Mouse (Mus musculus): Measurements from ENCODE around the gene Ttf2. TPM values are rescaled to one million over a fixed set of nuclear protein-coding genes. Genes with fewer than 3 reads are reported as not detected.
A peak's percentile ranks its signal among the peaks of the same experiment; 100 is the strongest.

The Ttf2 gene
- 27.2 and 29.2 TPM in 2 replicates for polyA plus RNA-seq (2014; fragmentation: Nextera tagmentation; extraction: Ambion mirVana)

DNA sequence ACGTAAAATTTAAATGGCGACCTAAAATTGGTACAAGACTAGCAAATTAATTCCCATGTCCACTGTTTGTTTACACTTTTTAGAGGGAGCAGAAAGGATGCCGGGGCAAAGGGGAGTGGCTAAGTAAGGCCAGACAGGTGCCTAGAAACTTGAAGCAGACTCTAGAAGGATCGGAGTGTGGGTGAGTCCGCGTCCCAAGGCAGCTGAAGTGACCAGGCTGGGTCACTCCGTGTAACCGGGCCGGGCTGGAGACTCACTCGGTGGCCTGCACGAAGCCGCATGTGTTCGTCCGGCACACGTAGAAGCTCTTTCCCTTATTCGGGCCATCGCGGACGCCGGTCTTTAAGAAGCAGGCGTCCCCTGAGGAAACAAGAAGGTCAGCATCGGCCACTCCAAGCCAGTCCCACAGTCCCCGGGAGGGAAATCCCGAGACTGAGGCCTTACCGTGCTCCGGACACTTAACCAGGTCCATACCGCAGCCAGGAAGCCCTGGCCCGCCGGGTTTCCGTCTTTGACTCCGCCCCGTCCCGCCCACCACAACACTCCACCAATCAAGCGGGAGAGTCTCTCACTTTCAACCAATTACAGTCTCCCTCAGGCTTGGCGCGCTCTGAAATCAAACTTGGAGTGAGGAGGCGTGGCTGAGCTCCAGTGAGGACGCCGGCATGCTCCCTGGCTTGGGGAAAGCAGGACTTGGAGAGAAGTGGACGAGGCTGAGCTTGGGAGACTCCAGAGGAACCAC lies at the start of gene Ttf2:
Gene Ttf2, minus strand, starts transcription at position 488 of the 742 bp plus-strand sequence.
- peak within 1 kb of the TSS; percentile 78 for H3K4me2 ChIP-seq (ENCODE audit: low read depth, severe bottlenecking)
- ATAC-seq (ENCODE audit: insufficient number of reproducible peaks, low FRiP score, low TSS enrichment, low read depth) = peak; percentile 98

DNA sequence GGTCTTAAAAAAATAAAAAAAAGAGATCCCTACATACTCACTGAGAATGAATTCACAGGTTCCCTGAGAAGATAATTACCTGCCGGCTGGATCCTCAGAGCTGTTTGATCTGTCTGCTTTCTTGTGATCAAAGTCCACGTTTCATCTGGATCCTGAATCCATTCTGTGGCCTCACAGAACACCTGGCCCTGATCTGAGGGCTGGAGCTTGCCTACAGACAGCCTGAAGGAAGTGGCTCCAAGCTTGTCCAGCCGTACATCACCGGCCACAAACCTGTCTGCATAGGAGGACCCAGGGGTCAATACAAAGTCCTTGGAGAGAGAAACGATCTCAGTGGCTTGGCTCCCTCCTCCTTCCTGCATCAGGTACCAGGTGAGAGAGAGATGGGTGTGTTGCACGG lies 49.0 kb upstream of the Ttf2 start:
- Histone ChIP-seq H3K27ac (replicated peaks; ENCODE audit: low read depth, low read length) (no peak overlapping the region), H3K36me3 (ENCODE audit: control insufficient read depth, insufficient read depth, low read length) (no peaks in the 10 kb centered on the region), H3K4me1 (ENCODE audit: control insufficient read depth, insufficient read depth, low read length) (no peaks in the 10 kb centered on the region), H3K9ac (ENCODE audit: low read length) (no peak overlapping the region), H3K9me3 (ENCODE audit: control insufficient read depth, low read length) (no peaks in the 10 kb centered on the region), H3K4me3 (ENCODE audit: low read depth, low read length) (no peak overlapping the region), H3K4me2 (ENCODE audit: low read depth, severe bottlenecking) (no peak overlapping the region), H3K27me3 (ENCODE audit: control insufficient read depth, insufficient read depth, low read length) (no peaks in the 10 kb centered on the region)
- ATAC-seq (ENCODE audit: insufficient number of reproducible peaks, low FRiP score, low TSS enrichment, low read depth) (no peak), DNase-seq (ENCODE audit: low spot score) (no peak)
- WGBS = 81% methylated on average over 6 of the region's 6 CpGs

More for the DNA sequence above, at the start of gene Ttf2:
- Histone ChIP-seq H3K27me3 (ENCODE audit: control insufficient read depth, insufficient read depth, low read length) (no peaks in the 10 kb centered on the region), H3K4me3 (ENCODE audit: low read depth, low read length) (peak within 1 kb of the TSS; percentile 72), H3K9ac (ENCODE audit: low read length) (peak within 1 kb of the TSS; percentile 76), H3K4me1 (ENCODE audit: control insufficient read depth, insufficient read depth, low read length) (peaks cover 7% of the 10 kb centered on the region; the same call in 1 of the 2 replicates), H3K27ac (replicated peaks; ENCODE audit: low read depth, low read length) (peak within 1 kb of the TSS; percentile 58; the same call in 1 of the 2 replicates), H3K9me3 (ENCODE audit: control insufficient read depth, low read length) (no peaks in the 10 kb centered on the region), H3K36me3 (ENCODE audit: control insufficient read depth, insufficient read depth, low read length) (no peaks in the 10 kb centered on the region; the same call in 1 of the 2 replicates)
- peak; percentile 96 for DNase-seq (ENCODE audit: low spot score)
- under 1% methylated on average over 40 of the region's 40 CpGs for WGBS

DNA sequence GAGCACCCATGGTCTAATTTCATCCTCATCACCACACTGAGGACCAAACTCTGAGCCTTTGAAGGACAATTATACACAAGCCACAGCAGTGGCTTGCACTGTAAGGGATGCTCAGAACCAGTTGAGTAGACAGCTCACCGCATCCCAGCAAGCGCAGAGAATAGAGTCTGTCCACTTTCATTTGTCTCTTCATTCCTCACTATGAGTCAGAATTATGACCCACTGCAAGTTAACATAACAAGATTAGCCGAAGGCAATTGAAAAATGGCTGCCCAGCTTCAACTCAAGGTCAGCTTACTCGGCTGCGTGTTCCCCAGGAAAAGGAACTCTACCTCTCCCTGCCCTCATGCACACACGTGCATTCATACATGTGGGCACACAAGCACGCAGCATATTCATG lies 46.6 kb upstream of the Ttf2 start:
- Histone ChIP-seq H3K4me3 (ENCODE audit: low read depth, low read length) (no peak overlapping the region), H3K4me2 (ENCODE audit: low read depth, severe bottlenecking) (no peak overlapping the region), H3K4me1 (ENCODE audit: control insufficient read depth, insufficient read depth, low read length) (peaks cover 8% of the 10 kb centered on the region), H3K9ac (ENCODE audit: low read length) (no peak overlapping the region), H3K9me3 (ENCODE audit: control insufficient read depth, low read length) (no peaks in the 10 kb centered on the region), H3K36me3 (ENCODE audit: control insufficient read depth, insufficient read depth, low read length) (no peaks in the 10 kb centered on the region), H3K27me3 (ENCODE audit: control insufficient read depth, insufficient read depth, low read length) (no peaks in the 10 kb centered on the region), H3K27ac (replicated peaks; ENCODE audit: low read depth, low read length) (no peak overlapping the region)
- 91% methylated on average over 7 of the region's 7 CpGs for WGBS
- DNase-seq (ENCODE audit: low spot score) = no peak
- no peak for ATAC-seq (ENCODE audit: insufficient number of reproducible peaks, low FRiP score, low TSS enrichment, low read depth)

DNA sequence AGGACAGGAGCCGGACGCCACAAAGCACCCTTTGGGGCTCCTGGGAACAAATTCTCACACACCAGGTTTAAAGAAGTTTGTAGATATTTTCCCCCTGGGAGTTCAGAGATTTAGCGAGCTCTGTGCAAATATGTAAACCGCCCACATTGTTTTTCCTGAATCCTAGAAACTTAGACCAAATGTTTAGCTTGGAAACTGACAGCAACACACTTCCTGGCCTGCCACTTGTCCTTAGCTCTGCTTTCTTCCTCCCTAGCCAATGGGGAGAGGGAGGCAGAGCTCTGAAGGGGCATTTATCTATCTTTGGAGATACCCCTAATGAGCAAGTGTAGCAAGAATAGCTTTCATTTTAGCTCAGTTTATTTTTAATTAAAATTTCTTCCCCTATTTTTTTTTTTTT lies 45.8 kb upstream of the Ttf2 start:
- 69% methylated on average over 4 of the region's 4 CpGs for WGBS
- Histone ChIP-seq H3K9me3 (ENCODE audit: control insufficient read depth, low read length) (no peaks in the 10 kb centered on the region), H3K36me3 (ENCODE audit: control insufficient read depth, insufficient read depth, low read length) (no peaks in the 10 kb centered on the region), H3K9ac (ENCODE audit: low read length) (no peak overlapping the region), H3K27ac (replicated peaks; ENCODE audit: low read depth, low read length) (no peak overlapping the region), H3K4me3 (ENCODE audit: low read depth, low read length) (no peak overlapping the region), H3K4me2 (ENCODE audit: low read depth, severe bottlenecking) (no peak overlapping the region), H3K27me3 (ENCODE audit: control insufficient read depth, insufficient read depth, low read length) (no peaks in the 10 kb centered on the region), H3K4me1 (ENCODE audit: control insufficient read depth, insufficient read depth, low read length) (peaks cover 8% of the 10 kb centered on the region)
- ATAC-seq (ENCODE audit: insufficient number of reproducible peaks, low FRiP score, low TSS enrichment, low read depth) (no peak), DNase-seq (ENCODE audit: low spot score) (no peak)

DNA sequence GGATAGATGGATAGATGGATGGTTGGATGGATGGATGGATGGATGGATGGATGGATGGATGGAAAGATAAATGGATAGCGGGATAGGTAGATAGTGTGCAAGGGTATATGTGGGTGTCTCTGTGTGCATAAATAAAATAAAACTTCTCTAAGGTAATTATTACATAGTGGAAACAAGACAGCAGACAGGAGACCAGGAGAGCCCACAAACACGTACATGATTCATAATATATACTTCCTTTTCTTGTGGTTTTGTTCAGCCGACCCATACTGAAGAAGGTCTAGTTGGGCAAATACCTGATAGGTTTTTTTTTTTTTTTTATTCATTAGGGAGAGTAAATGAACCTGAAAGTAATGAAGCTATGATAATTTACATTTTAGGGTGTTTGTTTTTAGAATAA lies 44.1 kb upstream of the Ttf2 start:
- ATAC-seq (ENCODE audit: insufficient number of reproducible peaks, low FRiP score, low TSS enrichment, low read depth) = no peak
- no peak overlapping the region for H3K9ac ChIP-seq (ENCODE audit: low read length)
- H3K9me3 ChIP-seq (ENCODE audit: control insufficient read depth, low read length) = no peaks in the 10 kb centered on the region
- H3K27ac ChIP-seq (replicated peaks; ENCODE audit: low read depth, low read length) = no peak overlapping the region
- no peak for DNase-seq (ENCODE audit: low spot score)
- no peak overlapping the region for H3K4me2 ChIP-seq (ENCODE audit: low read depth, severe bottlenecking)
- no peaks in the 10 kb centered on the region for H3K36me3 ChIP-seq (ENCODE audit: control insufficient read depth, insufficient read depth, low read length)
- 93% methylated on average over 3 of the region's 3 CpGs for WGBS
- H3K4me1 ChIP-seq (ENCODE audit: control insufficient read depth, insufficient read depth, low read length) = peaks cover 8% of the 10 kb centered on the region
- no peak overlapping the region for H3K4me3 ChIP-seq (ENCODE audit: low read depth, low read length)
- no peaks in the 10 kb centered on the region for H3K27me3 ChIP-seq (ENCODE audit: control insufficient read depth, insufficient read depth, low read length)

DNA sequence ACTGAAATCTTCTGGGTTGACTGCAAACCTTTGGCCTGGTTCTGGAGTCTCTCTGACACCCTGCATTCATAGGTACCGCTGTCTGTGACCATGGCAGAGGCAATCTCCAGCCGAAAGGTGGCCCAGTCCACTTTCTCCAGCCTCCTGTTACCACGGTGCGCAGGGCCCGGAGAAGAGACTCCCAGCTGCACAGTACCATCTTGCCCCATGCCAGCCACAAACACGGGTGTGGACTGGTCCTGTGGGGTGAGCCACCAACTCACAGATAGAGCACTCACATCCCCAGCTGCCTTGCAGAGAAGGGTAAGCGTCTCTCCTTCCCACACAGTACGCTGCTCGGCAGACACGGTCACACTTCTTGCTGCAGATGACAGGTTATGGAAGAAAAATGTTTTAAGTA lies 43.5 kb upstream of the Ttf2 start:
- no peak overlapping the region for H3K4me2 ChIP-seq (ENCODE audit: low read depth, severe bottlenecking)
- DNase-seq (ENCODE audit: low spot score) = no peak
- no peaks in the 10 kb centered on the region for H3K27me3 ChIP-seq (ENCODE audit: control insufficient read depth, insufficient read depth, low read length)
- H3K9ac ChIP-seq (ENCODE audit: low read length) = no peak overlapping the region
- no peak overlapping the region for H3K27ac ChIP-seq (replicated peaks; ENCODE audit: low read depth, low read length)
- 96% methylated on average over 10 of the region's 10 CpGs for WGBS
- H3K36me3 ChIP-seq (ENCODE audit: control insufficient read depth, insufficient read depth, low read length) = no peaks in the 10 kb centered on the region
- no peak overlapping the region for H3K4me3 ChIP-seq (ENCODE audit: low read depth, low read length)
- peaks cover 8% of the 10 kb centered on the region for H3K4me1 ChIP-seq (ENCODE audit: control insufficient read depth, insufficient read depth, low read length)
- no peaks in the 10 kb centered on the region for H3K9me3 ChIP-seq (ENCODE audit: control insufficient read depth, low read length)
- no peak for ATAC-seq (ENCODE audit: insufficient number of reproducible peaks, low FRiP score, low TSS enrichment, low read depth)

DNA sequence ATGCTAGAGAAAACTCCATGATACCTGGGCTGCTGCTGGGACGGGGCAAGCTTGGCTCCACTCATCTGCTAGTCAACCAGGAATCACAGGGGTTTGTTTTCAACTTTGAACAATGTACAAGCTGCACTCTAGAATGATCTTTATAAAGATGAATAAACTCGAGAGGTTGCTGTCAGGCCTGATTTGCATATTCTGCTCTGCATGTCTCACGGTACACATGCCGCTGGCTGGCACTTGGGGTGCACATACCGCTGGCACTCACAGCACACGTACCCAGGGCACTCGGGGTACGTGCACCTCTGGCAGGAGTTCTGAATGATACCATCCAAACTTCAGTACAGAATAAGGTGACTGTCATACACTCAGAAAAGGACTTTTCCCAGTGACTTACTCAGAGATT lies 43.1 kb upstream of the Ttf2 start:
- Histone ChIP-seq H3K27ac (replicated peaks; ENCODE audit: low read depth, low read length) (no peak overlapping the region), H3K27me3 (ENCODE audit: control insufficient read depth, insufficient read depth, low read length) (no peaks in the 10 kb centered on the region), H3K36me3 (ENCODE audit: control insufficient read depth, insufficient read depth, low read length) (no peaks in the 10 kb centered on the region), H3K4me1 (ENCODE audit: control insufficient read depth, insufficient read depth, low read length) (peaks cover 8% of the 10 kb centered on the region), H3K4me3 (ENCODE audit: low read depth, low read length) (no peak overlapping the region), H3K9me3 (ENCODE audit: control insufficient read depth, low read length) (no peaks in the 10 kb centered on the region), H3K9ac (ENCODE audit: low read length) (no peak overlapping the region), H3K4me2 (ENCODE audit: low read depth, severe bottlenecking) (no peak overlapping the region)
- ATAC-seq (ENCODE audit: insufficient number of reproducible peaks, low FRiP score, low TSS enrichment, low read depth) (no peak), DNase-seq (ENCODE audit: low spot score) (no peak)
- 86% methylated on average over 8 of the region's 8 CpGs for WGBS

DNA sequence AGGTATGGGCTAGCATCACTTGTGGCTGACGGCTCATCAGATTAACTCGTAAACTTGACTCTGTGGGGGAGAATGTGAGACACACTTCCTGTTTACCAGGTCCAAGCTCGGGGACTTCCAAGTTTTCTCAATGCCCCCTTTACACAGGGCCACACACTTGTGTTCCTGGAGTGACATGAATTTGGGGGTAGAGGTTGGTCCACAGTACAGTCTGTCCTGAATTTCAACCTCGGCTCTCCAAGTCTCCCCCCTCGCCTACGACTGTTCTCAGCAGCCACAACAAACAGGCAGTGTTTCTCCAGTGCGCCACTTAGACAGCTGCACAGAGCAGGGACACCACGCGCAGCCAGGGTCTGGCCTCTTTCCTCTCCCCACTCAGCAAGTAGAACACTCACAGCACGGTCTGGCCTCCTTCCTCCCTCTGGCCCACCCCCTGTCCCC lies 42.7 kb upstream of the Ttf2 start:
- Histone ChIP-seq H3K27me3 (ENCODE audit: control insufficient read depth, insufficient read depth, low read length) (no peaks in the 10 kb centered on the region), H3K36me3 (ENCODE audit: control insufficient read depth, insufficient read depth, low read length) (no peaks in the 10 kb centered on the region), H3K4me2 (ENCODE audit: low read depth, severe bottlenecking) (no peak overlapping the region), H3K4me3 (ENCODE audit: low read depth, low read length) (no peak overlapping the region), H3K9me3 (ENCODE audit: control insufficient read depth, low read length) (no peaks in the 10 kb centered on the region), H3K4me1 (ENCODE audit: control insufficient read depth, insufficient read depth, low read length) (peaks cover 8% of the 10 kb centered on the region), H3K27ac (replicated peaks; ENCODE audit: low read depth, low read length) (no peak overlapping the region), H3K9ac (ENCODE audit: low read length) (no peak overlapping the region)
- 50% methylated on average over 10 of the region's 10 CpGs for WGBS
- ATAC-seq (ENCODE audit: insufficient number of reproducible peaks, low FRiP score, low TSS enrichment, low read depth) = no peak
- DNase-seq (ENCODE audit: low spot score) = peak; percentile 38

DNA sequence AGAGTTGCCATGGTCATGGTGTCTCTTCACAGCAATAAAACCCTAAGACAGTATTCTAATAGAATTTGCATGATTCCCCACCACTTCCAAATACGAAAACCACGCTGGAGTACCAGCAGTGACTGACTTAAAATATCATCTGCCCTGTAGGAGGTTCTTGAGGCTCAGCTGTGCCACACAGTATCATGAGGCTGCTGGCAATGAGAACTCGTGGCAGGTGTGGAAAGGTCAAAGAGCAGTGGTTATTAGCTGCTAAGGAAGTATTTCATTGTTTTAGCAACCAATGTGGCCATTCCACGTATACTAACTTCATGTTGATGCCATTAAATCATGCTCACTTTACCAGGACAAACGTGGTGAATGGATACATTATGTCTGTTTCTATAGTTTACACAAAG lies 41.7 kb upstream of the Ttf2 start:
- no peak overlapping the region for H3K4me2 ChIP-seq (ENCODE audit: low read depth, severe bottlenecking)
- no peak overlapping the region for H3K27ac ChIP-seq (replicated peaks; ENCODE audit: low read depth, low read length)
- H3K9me3 ChIP-seq (ENCODE audit: control insufficient read depth, low read length) = no peaks in the 10 kb centered on the region
- no peak overlapping the region for H3K9ac ChIP-seq (ENCODE audit: low read length)
- H3K4me3 ChIP-seq (ENCODE audit: low read depth, low read length) = no peak overlapping the region
- no peak for ATAC-seq (ENCODE audit: insufficient number of reproducible peaks, low FRiP score, low TSS enrichment, low read depth)
- H3K4me1 ChIP-seq (ENCODE audit: control insufficient read depth, insufficient read depth, low read length) = peaks cover 8% of the 10 kb centered on the region
- DNase-seq (ENCODE audit: low spot score) = no peak
- no peaks in the 10 kb centered on the region for H3K36me3 ChIP-seq (ENCODE audit: control insufficient read depth, insufficient read depth, low read length)
- no peaks in the 10 kb centered on the region for H3K27me3 ChIP-seq (ENCODE audit: control insufficient read depth, insufficient read depth, low read length)
- 53% methylated on average over 5 of the region's 5 CpGs for whole genome bisulfite sequencing
